Mouse (Mus musculus) limb, embryonic 12.5 days (tissue): ENCODE measurements around the gene Slc6a15. TPM values are rescaled to one million over a fixed set of nuclear protein-coding genes. Genes with fewer than 3 reads are reported as not detected.

Experiments
- ATAC-seq: fragments of 200-750 bp; cut with Nextera tagmentation; 2 replicates; pipeline ENCODE4 v1.8.0; 2017; ENCODE audit warnings: low read depth, moderate TSS enrichment; ENCODE audit not compliant: insufficient number of reproducible peaks, insufficient read depth, low FRiP score, low TSS enrichment
- H3K27ac ChIP-seq: fragments of 300-500 bp; sonication (generic); 2 replicates; pipeline ENCODE4 v1.5.1; 2016; ENCODE audit warnings: mild to moderate bottlenecking, moderate library complexity
- H3K27me3 ChIP-seq: fragments of 300-500 bp; sonication (generic); 2 replicates; pipeline ENCODE4 v1.6.1; 2016; ENCODE audit warnings: mild to moderate bottlenecking, moderate library complexity
- H3K36me3 ChIP-seq: fragments of 300-500 bp; sonication (generic); 2 replicates; pipeline ENCODE4 v1.6.1; 2016; ENCODE audit warnings: mild to moderate bottlenecking, moderate library complexity
- H3K4me1 ChIP-seq: fragments of 300-500 bp; sonication (generic); replicated peaks from 2 replicates; pipeline ENCODE4 v1.6.1; 2016
- H3K4me2 ChIP-seq: fragments of 300-500 bp; sonication (generic); 2 replicates; pipeline ENCODE4 v1.6.1; 2016; ENCODE audit warnings: mild to moderate bottlenecking, moderate library complexity
- H3K4me3 ChIP-seq: fragments of 300-500 bp; sonication (generic); replicated peaks from 2 replicates; pipeline ENCODE4 v1.5.1; 2016; ENCODE audit warnings: mild to moderate bottlenecking
- H3K9ac ChIP-seq: fragments of 300-500 bp; sonication (generic); replicated peaks from 2 replicates; pipeline ENCODE4 v1.6.1; 2016; ENCODE audit warnings: mild to moderate bottlenecking, moderate library complexity
- H3K9me3 ChIP-seq: fragments of 300-500 bp; sonication (generic); 2 replicates; pipeline ENCODE4 v1.6.1; 2016; ENCODE audit warnings: mild to moderate bottlenecking, moderate library complexity
- WGBS: fragments of 180-500 bp; shearing (Covaris S2); methylation state at CpG from one replicate; pipeline ENCODE4 v1.1.7; 2016; 5-methylcytosine and 5-hydroxymethylcytosine counted together
- polyA plus RNA-seq: library from polyadenylated mRNA; unstranded; fragments of >200 nt; fragmentation: Nextera tagmentation; extraction: Ambion mirVana; gene quantifications from 2 replicates; pipeline ENCODE4 v1.2.1, GENCODE M21; 2016

The Slc6a15 gene
- 2.1 TPM in 2 replicates for polyA plus RNA-seq

GRCm38 (mm10) chr10:103367371-103368295 lies at the start of gene Slc6a15:
Slc6a15 (plus strand) TSS chr10:103367783.
- Histone ChIP-seq H3K27me3 (peaks cover 17% of the 10 kb centered on the region), H3K4me3 (peak within 1 kb of the TSS; percentile 53), H3K9ac (peak within 1 kb of the TSS; percentile 62), H3K27ac (no peak within 1 kb of the TSS), H3K4me2 (peak within 1 kb of the TSS; percentile 98), H3K36me3 (no peaks in the 10 kb centered on the region), H3K4me1 (0 out of 2 replicates have a peak, but pooled peaks cover 8% of the 10 kb centered on the region), H3K9me3 (no peaks in the 10 kb centered on the region)
- WGBS, result under 1% methylated on average over 43 of the region's 43 CpGs
- ATAC-seq, result peak; percentile 67

GRCm38 (mm10) chr10:103321941-103322340 lies 45.6 kb upstream of the Slc6a15 start:
- no peak overlapping the region for H3K4me3 ChIP-seq
- no peaks in the 10 kb centered on the region for H3K9me3 ChIP-seq
- no peak overlapping the region for H3K27ac ChIP-seq
- H3K4me1 ChIP-seq, result no peaks in the 10 kb centered on the region
- no peak overlapping the region for H3K9ac ChIP-seq
- no peak overlapping the region for H3K4me2 ChIP-seq
- no peak for ATAC-seq
- H3K27me3 ChIP-seq, result no peaks in the 10 kb centered on the region
- H3K36me3 ChIP-seq, result no peaks in the 10 kb centered on the region
- WGBS, result 77% methylated on average over 3 of the region's 3 CpGs

- ATAC-seq, result no peak
- Histone ChIP-seq H3K36me3 (no peaks in the 10 kb centered on the region), H3K27me3 (no peaks in the 10 kb centered on the region), H3K4me2 (no peak overlapping the region), H3K9me3 (no peaks in the 10 kb centered on the region), H3K27ac (no peak overlapping the region), H3K4me3 (no peak overlapping the region), H3K9ac (no peak overlapping the region), H3K4me1 (no peaks in the 10 kb centered on the region)
- 84% methylated on average over 3 of the region's 3 CpGs for WGBS
These were observed 44.2 kb upstream of the Slc6a15 start for GRCm38 (mm10) chr10:103323386-103323785.

GRCm38 (mm10) chr10:103334306-103334705 lies 33.3 kb upstream of the Slc6a15 start:
- H3K27ac ChIP-seq, result no peak overlapping the region
- H3K4me3 ChIP-seq, result no peak overlapping the region
- no peaks in the 10 kb centered on the region for H3K36me3 ChIP-seq
- no peak overlapping the region for H3K9ac ChIP-seq
- no peaks in the 10 kb centered on the region for H3K27me3 ChIP-seq
- no peak for ATAC-seq
- no peaks in the 10 kb centered on the region for H3K4me1 ChIP-seq
- no peak overlapping the region for H3K4me2 ChIP-seq
- 89% methylated on average over 1 of the region's 1 CpGs for WGBS
- no peaks in the 10 kb centered on the region for H3K9me3 ChIP-seq

GRCm38 (mm10) chr10:103339928-103340327 lies 27.7 kb upstream of the Slc6a15 start:
- no peak overlapping the region for H3K27ac ChIP-seq
- no peaks in the 10 kb centered on the region for H3K36me3 ChIP-seq
- no peaks in the 10 kb centered on the region for H3K9me3 ChIP-seq
- no peak overlapping the region for H3K9ac ChIP-seq
- H3K27me3 ChIP-seq, result no peaks in the 10 kb centered on the region
- H3K4me3 ChIP-seq, result no peak overlapping the region
- H3K4me2 ChIP-seq, result no peak overlapping the region
- no peaks in the 10 kb centered on the region for H3K4me1 ChIP-seq
- 85% methylated on average over 5 of the region's 5 CpGs for WGBS
- no peak for ATAC-seq

GRCm38 (mm10) chr10:103346797-103347196 lies 20.8 kb upstream of the Slc6a15 start:
- ATAC-seq, result no peak
- Histone ChIP-seq H3K9me3 (no peaks in the 10 kb centered on the region), H3K4me1 (no peaks in the 10 kb centered on the region), H3K4me2 (no peak overlapping the region), H3K9ac (no peak overlapping the region), H3K36me3 (no peaks in the 10 kb centered on the region), H3K27me3 (no peaks in the 10 kb centered on the region), H3K4me3 (no peak overlapping the region), H3K27ac (no peak overlapping the region)
- 86% methylated on average over 2 of the region's 2 CpGs for WGBS

- ATAC-seq, result peak; percentile 16; the same call in 1 of the 2 replicates
- H3K4me3 ChIP-seq, result peak overlapping the region; percentile 53
- peak overlapping the region; percentile 62 for H3K9ac ChIP-seq
- no peaks in the 10 kb centered on the region for H3K36me3 ChIP-seq
- H3K27ac ChIP-seq, result 0 out of 2 replicates have a peak overlapping the region, but pooled peaks have one; percentile 17
- no peaks in the 10 kb centered on the region for H3K9me3 ChIP-seq
- WGBS, result under 1% methylated on average over 37 of the region's 37 CpGs
- H3K4me2 ChIP-seq, result peak overlapping the region; percentile 98
- peaks cover 17% of the 10 kb centered on the region for H3K27me3 ChIP-seq
- H3K4me1 ChIP-seq, result 0 out of 2 replicates have a peak, but pooled peaks cover 8% of the 10 kb centered on the region
These were observed 905 bp downstream of the Slc6a15 start for GRCm38 (mm10) chr10:103368296-103369080.

- ATAC-seq, result peak; percentile 96
These were observed 1.5 kb downstream of the Slc6a15 start for GRCm38 (mm10) chr10:103369081-103369420.

GRCm38 (mm10) chr10:103402171-103402570 lies 34.6 kb downstream of the Slc6a15 start:
- no peaks in the 10 kb centered on the region for H3K36me3 ChIP-seq
- no peak overlapping the region for H3K4me2 ChIP-seq
- no peaks in the 10 kb centered on the region for H3K27me3 ChIP-seq
- no peak overlapping the region for H3K9ac ChIP-seq
- no peaks in the 10 kb centered on the region for H3K9me3 ChIP-seq
- no peak overlapping the region for H3K27ac ChIP-seq
- H3K4me3 ChIP-seq, result no peak overlapping the region
- WGBS, result 24% methylated on average over 4 of the region's 4 CpGs
- ATAC-seq, result no peak
- no peaks in the 10 kb centered on the region for H3K4me1 ChIP-seq

More at GRCm38 (mm10) chr10:103369081-103369420, 1.5 kb downstream of the Slc6a15 start:
- H3K36me3 ChIP-seq, result no peaks in the 10 kb centered on the region
- no peaks in the 10 kb centered on the region for H3K9me3 ChIP-seq
- H3K27ac ChIP-seq, result no peak overlapping the region
- WGBS, result under 1% methylated on average over 8 of the region's 8 CpGs
- peak overlapping the region; percentile 53 for H3K4me3 ChIP-seq
- H3K4me2 ChIP-seq, result peak overlapping the region; percentile 98
- peaks cover 17% of the 10 kb centered on the region for H3K27me3 ChIP-seq
- 0 out of 2 replicates have a peak, but pooled peaks cover 8% of the 10 kb centered on the region for H3K4me1 ChIP-seq
- peak overlapping the region; percentile 62 for H3K9ac ChIP-seq

- Histone ChIP-seq H3K4me2 (no peak overlapping the region), H3K36me3 (no peaks in the 10 kb centered on the region), H3K4me1 (no peaks in the 10 kb centered on the region), H3K4me3 (no peak overlapping the region), H3K9me3 (no peaks in the 10 kb centered on the region), H3K27ac (no peak overlapping the region), H3K27me3 (no peaks in the 10 kb centered on the region), H3K9ac (no peak overlapping the region)
- WGBS, result 71% methylated on average over 1 of the region's 1 CpGs
- no peak for ATAC-seq
These were observed 60.1 kb downstream of the Slc6a15 start for GRCm38 (mm10) chr10:103427717-103428116.

- H3K4me3 ChIP-seq, result no peak overlapping the region
- no peak for ATAC-seq
These were observed 75.0 kb downstream of the Slc6a15 start for GRCm38 (mm10) chr10:103442588-103442987.

More at GRCm38 (mm10) chr10:103442588-103442987, 75.0 kb downstream of the Slc6a15 start:
- Histone ChIP-seq H3K4me1 (no peaks in the 10 kb centered on the region), H3K27ac (no peak overlapping the region), H3K27me3 (no peaks in the 10 kb centered on the region), H3K9ac (no peak overlapping the region), H3K36me3 (no peaks in the 10 kb centered on the region), H3K4me2 (no peak overlapping the region), H3K9me3 (no peaks in the 10 kb centered on the region)
- WGBS, result 83% methylated on average over 2 of the region's 2 CpGs
